Mouse (Mus musculus) ES-E14 (cell line): ENCODE measurements around the gene Gm45623. TPM values are rescaled to one million over a fixed set of nuclear protein-coding genes. Genes with fewer than 3 reads are reported as not detected.

Source experiments
- DNase-seq: peaks from one replicate; pipeline ENCODE4 v3.0.0-alpha.2; 2013; ENCODE audit warnings: low read depth, low spot score
- H3K27ac ChIP-seq: 2 replicates; pipeline ENCODE4 v1.5.1; 2012; ENCODE audit warnings: low read depth, mild to moderate bottlenecking, low read length, moderate library complexity, mixed read lengths; ENCODE audit not compliant: poor library complexity, insufficient read depth, severe bottlenecking
- H3K36me3 ChIP-seq: 2 replicates; pipeline ENCODE4 v1.6.1; 2012; ENCODE audit warnings: mild to moderate bottlenecking, low read length, moderate library complexity, mixed read lengths; ENCODE audit not compliant: control insufficient read depth, poor library complexity, insufficient read depth, severe bottlenecking
- H3K4me1 ChIP-seq, 2 experiments: fragments of 150-350 bp in 1 of 2; sonication (generic) in 1 of 2; 2 replicates each; pipeline ENCODE4 v1.6.1; 2012; ENCODE audit warnings: low read length in 2 of 2, mild to moderate bottlenecking in 1 of 2, mixed read lengths in 1 of 2; ENCODE audit not compliant: control insufficient read depth in 2 of 2, insufficient read depth in 2 of 2, poor library complexity in 1 of 2
- H3K4me3 ChIP-seq, 2 experiments: fragments of 150-350 bp in 1 of 2; sonication (generic) in 1 of 2; 2 replicates each; pipeline ENCODE4 v1.5.1; 2012; ENCODE audit warnings: low read length in 2 of 2, low read depth in 1 of 2, mild to moderate bottlenecking in 1 of 2, mixed read lengths in 1 of 2; ENCODE audit not compliant: insufficient read depth in 1 of 2, poor library complexity in 1 of 2, severe bottlenecking in 1 of 2
- H3K9ac ChIP-seq: 2 replicates; pipeline ENCODE4 v1.6.1; 2012; ENCODE audit warnings: low read depth, mild to moderate bottlenecking, low read length, mixed read lengths; ENCODE audit not compliant: poor library complexity, insufficient read depth, severe bottlenecking
- H3K9me3 ChIP-seq: fragments of 150-350 bp; sonication (generic); 2 replicates; pipeline ENCODE4 v1.6.1; 2012; ENCODE audit warnings: low read depth, mild to moderate bottlenecking, low read length; ENCODE audit not compliant: control insufficient read depth, insufficient read depth
- CHD2 ChIP-seq: IDR thresholded peaks from 2 replicates; pipeline ENCODE4 v1.6.1; 2014; ENCODE audit warnings: mild to moderate bottlenecking, low read depth, low read length, inconsistent platforms
- HCFC1 ChIP-seq: IDR thresholded peaks from 2 replicates; pipeline ENCODE4 v1.6.1; 2012; ENCODE audit warnings: low read length, inconsistent platforms, borderline replicate concordance; ENCODE audit not compliant: insufficient read depth
- MAFK ChIP-seq: IDR thresholded peaks from 2 replicates; pipeline ENCODE4 v1.6.1; 2014; ENCODE audit warnings: mild to moderate bottlenecking, low read depth, low read length, inconsistent platforms; ENCODE audit not compliant: insufficient read depth
- ZC3H11A ChIP-seq: IDR thresholded peaks from 2 replicates; pipeline ENCODE4 v1.6.1; 2012; ENCODE audit warnings: low read depth, mild to moderate bottlenecking, inconsistent platforms, low read length, borderline replicate concordance
- ZNF384 ChIP-seq: IDR thresholded peaks from 2 replicates; pipeline ENCODE4 v1.6.1; 2012; ENCODE audit warnings: low read depth, low read length, inconsistent platforms
- in situ Hi-C, 2 experiments: fragments of 600-800 bp; cut with MboI; formaldehyde crosslinking; loops; one replicate each; pipeline ENCODE4 v1.15.1; 2025; ENCODE audit warnings: low sequenced_read_pairs in 2 of 2, inconsistent platforms in 1 of 2; ENCODE audit not compliant: unreplicated experiment in 2 of 2
- total RNA-seq: library from RNA; depleted of rRNA; stranded (reverse); fragments of 300-350 nt; gene quantifications from 2 replicates; pipeline ENCODE4 v1.2.3, GENCODE M21; 2012

Gene Gm45623
- total RNA-seq, 1 experiment = not detected

- TF ChIP-seq CHD2 = no peak
- TF ChIP-seq ZC3H11A = no peak
- no peak for TF ChIP-seq HCFC1
- TF ChIP-seq ZNF384 = no peak
- no peak for TF ChIP-seq MAFK
- Histone ChIP-seq H3K4me3 (no peak overlapping the region), H3K27ac (no peak overlapping the region), H3K9ac (no peak overlapping the region), H3K9me3 (no peaks in the 10 kb centered on the region), H3K4me1 (no peaks in the 10 kb centered on the region), H3K36me3 (no peaks in the 10 kb centered on the region)
- no peak for DNase-seq
- in situ Hi-C loops = no loop called here
Observed at GRCm38 (mm10) chr13:56749377-56749776, 4.2 kb downstream of the Gm45623 start.

GRCm38 (mm10) chr13:56747554-56747953 is 6.1 kb downstream of the Gm45623 start:
- no peaks in the 10 kb centered on the region for H3K36me3 ChIP-seq
- no peak overlapping the region for H3K9ac ChIP-seq
- no peak for DNase-seq
- H3K4me1 ChIP-seq = no peaks in the 10 kb centered on the region
- no peak overlapping the region for H3K4me3 ChIP-seq
- in situ Hi-C loops = no loop called here
- no peak overlapping the region for H3K27ac ChIP-seq
- H3K9me3 ChIP-seq = no peaks in the 10 kb centered on the region
- no peak for TF ChIP-seq HCFC1
- TF ChIP-seq MAFK = no peak
- TF ChIP-seq CHD2 = no peak
- no peak for TF ChIP-seq ZC3H11A
- TF ChIP-seq ZNF384 = no peak

- in situ Hi-C loops = no loop called here
- no peak overlapping the region for H3K27ac ChIP-seq
- H3K4me3 ChIP-seq = no peak overlapping the region
- H3K9me3 ChIP-seq = no peaks in the 10 kb centered on the region
- no peak for DNase-seq
- no peak overlapping the region for H3K9ac ChIP-seq
- no peaks in the 10 kb centered on the region for H3K4me1 ChIP-seq
- H3K36me3 ChIP-seq = peaks cover under 1% of the 10 kb centered on the region; the same call in 1 of the 2 replicates
- TF ChIP-seq MAFK (peak; percentile 63), CHD2 (no peak), HCFC1 (no peak), ZNF384 (no peak)
Observed at GRCm38 (mm10) chr13:56746739-56747532, 6.7 kb downstream of the Gm45623 start.

- in situ Hi-C loops = no loop called here
- no peaks in the 10 kb centered on the region for H3K9me3 ChIP-seq
- no peaks in the 10 kb centered on the region for H3K4me1 ChIP-seq
- H3K27ac ChIP-seq = no peak overlapping the region
- DNase-seq = no peak
- H3K9ac ChIP-seq = no peak overlapping the region
- H3K4me3 ChIP-seq = no peak overlapping the region
- peaks cover 10% of the 10 kb centered on the region for H3K36me3 ChIP-seq
- no peak for TF ChIP-seq ZC3H11A
- no peak for TF ChIP-seq ZNF384
- TF ChIP-seq MAFK = no peak
- TF ChIP-seq CHD2 = no peak
- no peak for TF ChIP-seq HCFC1
Observed at GRCm38 (mm10) chr13:56742325-56742901, 11.2 kb downstream of the Gm45623 start.

GRCm38 (mm10) chr13:56741691-56742090 is 11.9 kb downstream of the Gm45623 start:
- no peaks in the 10 kb centered on the region for H3K9me3 ChIP-seq
- TF ChIP-seq ZC3H11A = no peak
- no peak for TF ChIP-seq CHD2
- TF ChIP-seq ZNF384 = no peak
- TF ChIP-seq MAFK = no peak
- no peak for TF ChIP-seq HCFC1
- DNase-seq = no peak
- H3K9ac ChIP-seq = no peak overlapping the region
- H3K27ac ChIP-seq = no peak overlapping the region
- no peak overlapping the region for H3K4me3 ChIP-seq
- no peaks in the 10 kb centered on the region for H3K4me1 ChIP-seq
- peaks cover 10% of the 10 kb centered on the region for H3K36me3 ChIP-seq
- in situ Hi-C loops = no loop called here
